8 mouse cellular contexts compared by ENCODE assay signal in the genomic region with DNA sequence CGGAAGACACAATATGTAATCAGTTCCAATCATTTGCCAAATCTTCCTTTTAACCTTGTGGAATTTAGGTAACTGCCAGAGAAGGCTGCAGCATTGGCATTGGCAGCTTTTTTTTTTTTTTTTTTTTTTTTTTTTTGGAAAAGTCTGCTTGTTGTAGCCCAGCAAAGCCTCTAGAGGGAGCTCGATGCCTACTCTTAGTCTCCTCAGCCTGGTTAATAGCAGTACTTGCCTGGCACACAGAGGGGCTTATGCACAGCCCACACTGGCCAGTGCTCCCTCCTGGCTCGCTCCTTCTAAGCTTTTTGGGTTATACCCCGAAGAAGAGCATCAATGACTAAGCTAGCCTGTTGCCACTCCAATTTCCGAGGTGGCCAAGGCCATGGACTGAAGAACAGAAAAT.
A peak's percentile ranks its signal among the peaks of the same experiment; 100 is the strongest.
DNase-seq lines count a peak whose midpoint lies in the region; ATAC-seq and TF ChIP-seq lines count a peak whose summit lies in the region.

No protein-coding gene starts in this region.

- no peak overlapping the region for H3K27ac ChIP-seq in ES-Bruce4 (ENCODE audit: insufficient read depth, low read length)

- peaks cover 3% of the 10 kb centered on the region for H3K4me1 ChIP-seq in ES-Bruce4 (ENCODE audit: control insufficient read depth, insufficient read depth, low read length)

- peak; percentile 41 to 82 for DNase-seq in adrenal gland, adult (ENCODE audit: inconsistent age in 2 of 2, low spot score in 1 of 2)
- DNase-seq in adrenal gland, adult 8-10 months: no peak
- DNase-seq in cerebellum, adult 9-10 months: peak; percentile 72
- DNase-seq in gastrocnemius, postnatal 10 days: peak; percentile 36
- peak; percentile 35 to 42 for DNase-seq in kidney, adult 8-10 months
- DNase-seq in splenic B cell, adult 2 months (ENCODE audit: low read depth, low spot score): peak; percentile 81

- no peaks in the 10 kb centered on the region for H3K36me3 ChIP-seq in ES-Bruce4 (ENCODE audit: control insufficient read depth, insufficient read depth, low read length, poor library complexity, severe bottlenecking)
- no peaks in the 10 kb centered on the region for H3K36me3 ChIP-seq in splenic B cell, adult 2 months (ENCODE audit: control insufficient read depth, insufficient read depth, low read length, poor library complexity, severe bottlenecking)

- H3K9ac ChIP-seq in ES-Bruce4 (ENCODE audit: low read depth, poor library complexity, severe bottlenecking): no peak overlapping the region

- no peaks in the 10 kb centered on the region for H3K27me3 ChIP-seq in ES-Bruce4 (ENCODE audit: control insufficient read depth, insufficient read depth, low read length, poor library complexity, severe bottlenecking)
- H3K27me3 ChIP-seq in splenic B cell, adult 2 months (ENCODE audit: control insufficient read depth, insufficient read depth, low read length, poor library complexity, severe bottlenecking): no peaks in the 10 kb centered on the region

- ATAC-seq in megakaryocyte-erythroid progenitor cell, adult 5-6 weeks (replicated peaks; ENCODE audit: low FRiP score, low TSS enrichment, poor library complexity, severe bottlenecking): peak; percentile 73

- no peaks in the 10 kb centered on the region for H3K9me3 ChIP-seq in ES-Bruce4 (replicated peaks; ENCODE audit: control insufficient read depth, insufficient read depth, low read length, poor library complexity, severe bottlenecking)

- TF ChIP-seq EP300 in ES-Bruce4 (IDR thresholded peaks at IDR 0.05; ENCODE audit: insufficient read depth, low read depth, low read length): no peak

- TF ChIP-seq POLR2A in ES-Bruce4 (IDR thresholded peaks at IDR 0.05; ENCODE audit: insufficient read depth, low read length): no peak

- no peak overlapping the region for H3K4me3 ChIP-seq in ES-Bruce4 (ENCODE audit: low read depth, low read length)

- TF ChIP-seq CTCF in ES-Bruce4 (IDR thresholded peaks at IDR 0.05; ENCODE audit: low read depth, low read length): peak; percentile 49
